Mouse (Mus musculus): ENCODE measurements around the gene Kctd12. TPM values are rescaled to one million over a fixed set of nuclear protein-coding genes. Genes with fewer than 3 reads are reported as not detected.

Gene Kctd12
- 5.6 and 7.7 TPM in 2 replicates for polyA plus RNA-seq (2015; fragmentation: Nextera tagmentation; extraction: Ambion mirVana)

DNA sequence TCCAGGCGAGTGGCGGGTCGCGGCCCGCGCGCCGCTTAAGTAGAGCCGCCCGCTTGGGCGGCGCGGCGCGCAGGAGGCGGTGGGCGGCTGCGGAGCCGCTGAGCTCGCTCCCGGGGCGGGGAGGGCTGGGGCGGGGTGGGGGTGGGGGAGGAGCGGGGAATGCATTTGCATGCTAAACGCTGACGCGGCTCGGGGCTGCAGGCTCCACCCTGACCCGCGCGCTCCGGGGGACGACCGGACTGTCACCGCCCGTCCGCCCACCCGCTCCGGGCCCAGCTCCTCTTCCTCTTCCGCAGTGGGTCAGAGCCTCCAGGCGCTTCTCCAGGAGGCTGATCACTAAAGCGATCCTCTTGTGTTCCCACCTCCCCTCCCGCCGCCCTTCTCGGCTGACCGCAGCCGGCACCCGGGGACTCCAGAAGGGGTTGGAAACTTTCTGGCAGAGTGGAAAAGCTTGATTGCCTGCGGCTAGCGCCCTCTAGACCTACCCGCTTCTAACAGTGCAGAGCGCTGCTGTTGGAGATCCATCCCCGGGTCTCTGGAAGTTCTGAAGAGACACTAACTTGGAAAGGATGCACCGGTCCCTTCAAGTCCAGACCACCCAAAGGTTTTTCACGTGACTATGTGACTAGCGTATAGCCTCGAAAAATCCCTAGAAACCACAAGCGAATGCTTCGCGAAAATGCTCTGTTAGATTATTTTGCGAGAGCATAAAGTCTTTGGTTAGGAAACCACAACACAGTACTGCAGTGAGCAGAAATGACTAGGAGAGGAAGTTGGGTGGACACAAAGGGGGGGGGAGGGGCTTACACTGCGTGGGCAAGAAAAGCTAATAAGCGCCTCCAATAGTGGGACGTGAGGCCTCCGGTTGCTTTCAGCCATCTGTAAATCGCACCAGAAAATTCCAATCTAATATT, at the start of gene Kctd12:
TSS of gene Kctd12 (minus strand) at position 11 of the 914 bp plus-strand sequence.

Small RNA genes lying within 50 kb of the gene (microRNA-seq; reads per million reads assigned to microRNA genes)
- gene Mir5130 = 0.93 reads per million

Other genes starting within 250 kb of the Kctd12 start
- gene Acod1, start 64.3 kb upstream of the Kctd12 start, polyA plus RNA-seq (2015; fragmentation: Nextera tagmentation; extraction: Ambion mirVana) = 0.21 TPM in 1 of 2 replicates, not detected in the other
- 23.9 and 25.5 TPM in 2 replicates for gene Cln5, start 87.6 kb upstream of the Kctd12 start, polyA plus RNA-seq (2015; fragmentation: Nextera tagmentation; extraction: Ambion mirVana)
- gene Fbxl3, start 116.9 kb upstream of the Kctd12 start, polyA plus RNA-seq (2015; fragmentation: Nextera tagmentation; extraction: Ambion mirVana) = 19.1 and 20.8 TPM in 2 replicates

All from urinary bladder, postnatal 0 days (tissue).